Mouse (Mus musculus) thymus, postnatal 0 days (tissue): ENCODE data around the gene Cldn13. TPM values are rescaled to one million over a fixed set of nuclear protein-coding genes. Genes with fewer than 3 reads are reported as not detected.
"Not testable (repeated sequence)": the region's sequence is repeated elsewhere in the genome, so short reads cannot be mapped to it uniquely, and the experiment has no call there.

ENCODE experiments used
- DNase-seq: peaks from one replicate; pipeline ENCODE4 v3.0.0-alpha.2; 2015; ENCODE audit warnings: low spot score
- polyA plus RNA-seq: library from polyadenylated mRNA; unstranded; fragments of >200 nt; fragmentation: Nextera tagmentation; extraction: Ambion mirVana; gene quantifications from 2 replicates; pipeline ENCODE4 v1.2.1, GENCODE M21; 2015

Cldn13 gene
- 4.1 and 5.0 TPM in 2 replicates for polyA plus RNA-seq

GRCm38 (mm10) chr5:134915311-134915710 lies at the start of gene Cldn13:
Gene Cldn13 (minus strand): TSS chr5:134915526.
- no peak for DNase-seq

DNA sequence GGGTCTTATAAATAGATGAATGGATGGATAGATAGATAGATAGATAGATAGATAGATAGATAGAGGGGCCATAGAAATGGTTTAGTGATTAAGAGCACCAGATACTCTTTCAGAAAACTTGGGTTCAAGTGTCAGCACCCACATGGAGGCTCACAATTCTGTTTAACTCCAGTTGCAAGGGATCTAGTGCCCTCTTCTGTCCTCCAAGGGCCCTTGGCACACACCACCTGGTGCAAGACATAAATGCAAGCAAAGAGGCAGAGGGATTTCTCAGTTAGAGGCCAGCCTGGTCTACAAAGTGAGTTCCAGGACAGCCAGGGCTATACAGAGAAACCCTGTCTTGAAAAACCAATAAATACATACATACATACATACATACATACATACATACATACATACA lies 49.3 kb upstream of the Cldn13 start:
- not testable (repeated sequence) for DNase-seq

DNA sequence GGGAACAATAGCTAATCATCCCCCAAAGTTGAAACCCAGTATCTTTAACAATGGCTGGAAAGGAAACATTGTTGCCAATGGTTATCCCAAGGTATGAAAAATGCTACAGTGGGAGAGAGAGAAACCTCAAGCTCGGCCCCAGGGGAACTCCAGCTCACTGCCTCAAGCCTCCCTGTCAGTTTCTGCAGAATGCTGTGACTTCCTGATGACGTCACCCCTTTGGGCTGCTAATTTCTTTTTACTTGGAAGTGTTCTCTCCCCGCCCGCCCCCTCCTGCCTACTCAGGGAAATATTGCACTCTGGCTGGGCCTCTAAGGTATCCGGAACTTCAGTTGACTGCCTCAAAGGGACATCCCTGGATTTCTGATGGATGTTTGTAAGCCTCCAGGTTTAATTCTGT lies 48.2 kb upstream of the Cldn13 start:
- DNase-seq = no peak

GRCm38 (mm10) chr5:134961519-134961918 lies 46.2 kb upstream of the Cldn13 start:
- DNase-seq = no peak

GRCm38 (mm10) chr5:134960430-134960829 lies 45.1 kb upstream of the Cldn13 start:
- peak; percentile 65 for DNase-seq

DNA sequence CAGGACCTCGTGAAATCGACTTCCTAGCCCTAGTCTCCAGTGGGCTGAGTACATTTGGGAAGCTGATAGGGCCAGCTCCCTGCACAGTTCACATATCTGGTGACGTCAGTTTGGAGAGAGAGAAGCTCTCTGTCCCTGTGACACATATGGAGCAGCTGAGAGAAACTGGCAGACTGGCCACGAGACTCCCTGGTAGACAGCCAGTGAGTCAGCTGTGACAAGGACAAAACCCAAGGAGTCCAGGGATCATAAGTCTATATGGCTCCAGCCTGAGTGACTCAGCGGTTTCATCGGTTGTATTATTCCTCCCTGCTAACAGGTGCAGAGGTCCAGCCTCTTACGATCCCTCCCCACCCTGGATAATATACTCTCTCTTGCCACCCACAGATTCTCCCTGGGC lies 43.8 kb upstream of the Cldn13 start:
- no peak for DNase-seq

DNA sequence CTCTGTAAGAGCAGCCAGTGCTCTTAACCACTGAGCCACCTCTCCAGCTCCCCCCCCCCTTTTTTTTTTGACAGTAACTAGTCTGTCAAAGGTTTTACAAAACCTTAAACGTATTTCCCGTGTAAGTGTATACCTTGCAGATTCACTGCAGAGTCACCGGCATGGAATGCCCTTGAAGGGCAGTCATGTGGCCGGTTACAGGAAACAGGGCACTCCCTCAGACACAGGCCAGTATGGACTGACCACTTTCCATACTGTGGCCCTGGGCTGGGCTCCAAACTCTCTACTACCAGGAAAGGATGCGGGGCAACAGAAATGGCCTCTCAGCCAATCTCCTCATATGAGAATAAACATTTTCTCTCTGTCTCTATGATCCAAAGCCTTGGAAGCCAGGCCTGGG lies 40.2 kb upstream of the Cldn13 start:
- DNase-seq = no peak

DNA sequence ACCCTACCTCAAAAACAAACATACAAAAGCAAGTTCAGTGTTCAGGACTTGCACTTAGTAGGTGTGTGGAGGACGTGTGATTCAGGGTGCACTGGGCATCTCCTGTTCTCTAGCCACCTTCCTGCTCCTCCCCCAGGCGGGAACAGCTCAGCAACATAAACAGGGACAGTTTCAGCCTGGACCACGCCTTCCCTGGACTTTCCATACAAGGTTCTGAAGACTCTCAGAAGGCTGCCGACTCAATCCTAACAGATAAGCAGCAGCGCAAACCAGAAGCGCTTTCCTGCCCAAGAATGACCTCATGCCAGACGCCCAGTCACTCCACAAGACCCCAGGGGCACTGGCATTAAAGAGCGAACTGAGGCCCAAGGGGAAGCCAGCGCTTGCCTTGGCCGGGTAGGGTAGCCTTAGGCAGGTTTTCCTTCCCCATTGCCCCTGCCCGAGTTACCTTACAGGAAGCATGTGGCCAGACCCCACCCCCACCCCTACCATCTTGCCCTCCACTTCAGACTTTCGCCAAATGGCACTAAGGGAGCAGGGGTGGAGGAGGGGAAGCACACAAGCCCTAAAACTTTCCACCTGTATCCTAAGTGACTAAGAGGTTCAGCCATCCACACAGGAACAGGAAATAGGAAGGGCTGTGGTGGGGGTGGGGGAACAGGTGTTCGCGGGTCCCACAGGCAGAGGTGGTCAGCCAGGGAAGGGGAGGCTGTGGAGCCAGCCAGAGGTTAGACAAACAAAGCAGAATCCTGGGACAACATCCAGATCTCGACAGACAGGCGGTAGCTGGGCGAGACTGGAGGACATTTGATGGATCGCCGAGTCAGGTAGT lies 35.9 kb upstream of the Cldn13 start:
- peak; percentile 45 for DNase-seq

DNA sequence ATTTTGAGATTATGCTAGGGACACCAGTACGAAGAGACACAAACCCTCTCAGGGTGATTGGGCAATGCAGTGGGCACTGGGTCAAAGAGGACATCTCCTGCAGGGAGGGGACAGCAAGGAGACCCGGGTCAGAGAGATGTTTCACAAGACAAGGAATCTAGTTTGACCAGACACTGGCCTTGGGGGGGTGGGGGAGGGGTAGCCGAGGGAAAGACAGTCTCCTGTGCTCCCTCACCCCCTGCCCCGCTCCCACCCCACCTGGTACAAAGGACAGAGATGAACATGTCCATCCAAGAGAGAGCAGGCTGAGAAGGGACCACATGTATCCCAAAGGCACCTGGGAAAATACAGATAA lies 32.7 kb upstream of the Cldn13 start:
- no peak for DNase-seq

- DNase-seq = no peak
Observed at GRCm38 (mm10) chr5:134947420-134948084, 32.2 kb upstream of the Cldn13 start.

GRCm38 (mm10) chr5:134946857-134947255 lies 31.5 kb upstream of the Cldn13 start, which contains the start of gene Cldn4:
Gene Cldn4 (minus strand): TSS chr5:134946934.
- DNase-seq = peak; percentile 83

GRCm38 (mm10) chr5:134946063-134946856 lies 30.9 kb upstream of the Cldn13 start:
- DNase-seq = peak; percentile 54

- DNase-seq = no peak
Observed at GRCm38 (mm10) chr5:134945266-134945959, 30.1 kb upstream of the Cldn13 start.

DNA sequence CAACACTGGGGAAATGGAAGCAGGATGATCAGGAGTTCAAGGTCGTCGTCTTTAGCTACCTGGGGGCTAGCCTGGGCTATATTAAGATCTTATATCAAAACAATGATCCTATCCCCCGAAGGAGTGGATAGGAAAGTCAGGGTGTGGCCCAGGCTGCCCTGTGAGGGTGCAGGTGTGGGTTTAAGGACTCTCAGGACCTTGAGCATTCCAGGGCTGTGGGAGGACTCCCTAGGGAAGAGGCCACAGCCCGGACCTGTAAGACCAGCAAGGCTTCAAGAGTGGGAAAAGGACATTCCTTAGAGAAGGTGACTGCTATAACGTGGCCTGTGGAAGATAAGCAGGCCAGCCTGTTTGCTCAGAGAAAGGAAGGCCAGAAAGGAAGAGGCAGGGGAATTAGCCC lies 28.9 kb upstream of the Cldn13 start:
- DNase-seq = no peak

DNA sequence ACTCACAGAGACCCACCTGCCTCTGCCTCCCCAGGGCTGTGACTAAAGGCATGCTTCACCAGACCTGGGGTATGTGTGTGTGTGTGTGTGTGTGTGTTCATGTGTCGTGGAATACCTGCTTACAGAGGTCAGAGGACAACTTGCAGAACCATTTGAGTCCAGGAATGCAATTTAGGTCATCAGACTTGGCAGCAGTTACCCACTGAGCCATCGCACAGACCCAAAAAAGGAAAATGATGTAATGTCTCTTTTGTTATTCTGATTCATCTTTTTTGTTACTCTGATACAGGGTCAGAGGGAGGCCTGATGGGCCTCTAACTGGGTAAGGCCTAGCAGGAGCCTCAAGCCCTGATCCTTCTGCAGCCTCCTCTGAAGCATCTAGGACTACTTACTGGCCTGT lies 27.4 kb upstream of the Cldn13 start:
- no peak for DNase-seq

DNA sequence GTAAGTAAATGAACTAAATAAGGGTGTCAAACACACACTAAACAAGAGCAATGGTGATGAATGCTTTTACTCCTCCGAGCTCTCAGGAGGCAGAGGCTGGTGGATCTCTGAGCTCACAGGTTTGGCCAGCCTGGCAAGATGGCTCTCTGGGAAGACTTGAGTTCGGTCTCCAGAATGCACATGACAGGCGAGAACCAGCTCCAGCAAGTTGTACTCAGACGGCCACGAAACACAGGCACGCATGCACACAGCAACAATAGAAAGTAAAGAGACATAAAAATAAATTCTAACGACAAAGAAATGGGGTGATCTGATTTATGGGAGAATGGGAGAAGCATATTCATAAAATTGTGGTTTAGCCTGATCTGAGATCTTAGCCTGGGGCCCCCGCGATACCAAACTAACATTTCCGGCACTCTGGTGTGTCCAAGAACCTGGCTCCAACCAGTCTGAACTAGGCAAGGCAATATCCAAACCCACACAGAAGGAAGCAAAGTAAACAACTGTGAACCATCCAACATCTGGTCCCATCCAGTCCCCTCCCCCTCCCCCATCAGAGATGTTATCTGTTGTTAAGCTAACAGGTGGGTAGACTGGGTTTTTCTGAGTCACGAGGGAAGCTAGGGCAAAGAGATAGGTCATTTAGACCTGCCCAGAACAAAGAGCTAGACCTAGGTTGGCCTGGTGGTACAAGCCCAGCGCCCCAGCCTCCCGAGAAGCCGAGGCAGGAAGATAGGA lies 26.3 kb upstream of the Cldn13 start:
- peak; percentile 92 for DNase-seq

GRCm38 (mm10) chr5:134939554-134939953 lies 24.2 kb upstream of the Cldn13 start:
- not testable (repeated sequence) for DNase-seq

DNA sequence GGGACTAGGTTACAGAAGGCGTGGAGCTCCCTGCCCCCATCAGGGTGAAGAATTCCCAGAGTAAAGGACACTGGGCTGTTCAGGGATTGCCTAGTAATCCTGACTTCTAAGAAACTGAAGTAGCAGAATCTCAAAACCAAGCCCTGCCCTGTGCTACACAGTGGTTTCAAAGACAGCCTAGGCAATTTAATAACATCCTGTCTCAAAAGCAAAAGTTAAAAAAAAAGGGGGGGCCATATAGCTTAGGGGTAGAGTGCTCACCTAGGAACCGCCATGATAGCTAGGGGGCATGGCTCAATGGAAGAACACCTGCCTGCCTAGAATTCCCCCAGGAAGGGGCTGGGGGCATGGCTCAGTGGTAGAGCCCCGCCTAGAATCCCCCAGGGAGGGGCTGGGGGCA lies 23.7 kb upstream of the Cldn13 start:
- DNase-seq = peak; percentile 54

- DNase-seq = no peak
Observed at GRCm38 (mm10) chr5:134936626-134937185, 21.4 kb upstream of the Cldn13 start.

- DNase-seq = no peak
Observed at GRCm38 (mm10) chr5:134936051-134936450, 20.7 kb upstream of the Cldn13 start.
